Mouse (Mus musculus): ENCODE data around the gene Rab1b. TPM values are rescaled to one million over a fixed set of nuclear protein-coding genes. Genes with fewer than 3 reads are reported as not detected.

Rab1b gene
- polyA plus RNA-seq, 1 experiment = 203 TPM

- no peak overlapping the region for H3K4me3 ChIP-seq
- no peak overlapping the region for H3K4me2 ChIP-seq (ENCODE audit: low read depth)
- H3ac ChIP-seq (ENCODE audit: control insufficient read depth, insufficient read length) = no peak overlapping the region
- H3K36me3 ChIP-seq (ENCODE audit: control insufficient read depth, insufficient read depth) = no peaks in the 10 kb centered on the region
- H3K27me3 ChIP-seq (ENCODE audit: control insufficient read depth, insufficient read depth, insufficient read length) = peaks cover 7% of the 10 kb centered on the region
- no peak for TF ChIP-seq E2F4 (IDR thresholded peaks at IDR 0.05; ENCODE audit: insufficient read depth)
- no peak for TF ChIP-seq MYOG (IDR thresholded peaks at IDR 0.05; ENCODE audit: control insufficient read depth in 1 of 3, insufficient read depth in 1 of 3, insufficient read length in 2 of 3, low read depth in 2 of 3)
- TF ChIP-seq MYOD1 (IDR thresholded peaks at IDR 0.05; ENCODE audit: control insufficient read depth in 1 of 3, insufficient read length in 2 of 3, low read depth in 2 of 3) = no peak
- TF ChIP-seq TCF3 (IDR thresholded peaks at IDR 0.05; ENCODE audit: insufficient read length, low read depth) = no peak
- no peak for TF ChIP-seq POLR2AphosphoS2 (IDR thresholded peaks at IDR 0.05; ENCODE audit: insufficient read length, low read depth)
- no peak for TF ChIP-seq USF1 (IDR thresholded peaks at IDR 0.05; ENCODE audit: low read depth)
- no peak for TF ChIP-seq CEBPB (IDR thresholded peaks at IDR 0.05; ENCODE audit: insufficient read depth, poor library complexity, severe bottlenecking)
- TF ChIP-seq SRF (IDR thresholded peaks at IDR 0.05; ENCODE audit: control insufficient read depth, insufficient read length, low read depth) = no peak
- TF ChIP-seq REST (IDR thresholded peaks at IDR 0.05; ENCODE audit: insufficient read depth, insufficient read length) = no peak
- TF ChIP-seq POLR2A (IDR thresholded peaks at IDR 0.05; ENCODE audit: insufficient read length, low read depth) = no peak
- no peak for TF ChIP-seq TCF12 (IDR thresholded peaks at IDR 0.05; ENCODE audit: insufficient read depth, poor library complexity, severe bottlenecking)
- TF ChIP-seq MAX (IDR thresholded peaks at IDR 0.05; ENCODE audit: low read depth) = no peak
- H3K79me2 ChIP-seq (ENCODE audit: control insufficient read depth, insufficient read depth) = peaks cover 1% of the 10 kb centered on the region
These were observed 15.6 kb upstream of the Rab1b start for GRCm38 (mm10) chr19:5122492-5122891.

- TF ChIP-seq MYOD1 (IDR thresholded peaks at IDR 0.05; ENCODE audit: control insufficient read depth in 1 of 3, insufficient read length in 2 of 3, low read depth in 2 of 3) = no peak
- no peak for TF ChIP-seq MYOG (IDR thresholded peaks at IDR 0.05; ENCODE audit: control insufficient read depth in 1 of 3, insufficient read depth in 1 of 3, insufficient read length in 2 of 3, low read depth in 2 of 3)
- no peak for TF ChIP-seq TCF12 (IDR thresholded peaks at IDR 0.05; ENCODE audit: insufficient read depth, poor library complexity, severe bottlenecking)
- peak; percentile 34 for TF ChIP-seq POLR2A (IDR thresholded peaks at IDR 0.05; ENCODE audit: insufficient read length, low read depth)
- Histone ChIP-seq H3K36me3 (ENCODE audit: control insufficient read depth, insufficient read depth) (peaks cover 4% of the 10 kb centered on the region), H3ac (ENCODE audit: control insufficient read depth, insufficient read length) (peak within 1 kb of the TSS; percentile 31), H3K27me3 (ENCODE audit: control insufficient read depth, insufficient read depth, insufficient read length) (no peaks in the 10 kb centered on the region), H3K79me2 (ENCODE audit: control insufficient read depth, insufficient read depth) (peaks cover 11% of the 10 kb centered on the region), H3K4me3 (peak within 1 kb of the TSS; percentile 69), H3K4me2 (ENCODE audit: low read depth) (peak within 1 kb of the TSS; percentile 99)
These were observed 11.5 kb upstream of the Rab1b start, which contains the start of gene Klc2 for GRCm38 (mm10) chr19:5118384-5118698. Gene Klc2, minus strand, starts transcription at chr19:5118560.

GRCm38 (mm10) chr19:5117494-5118383, 10.9 kb upstream of the Rab1b start:
- peak overlapping the region; percentile 31 for H3ac ChIP-seq (ENCODE audit: control insufficient read depth, insufficient read length)
- no peaks in the 10 kb centered on the region for H3K27me3 ChIP-seq (ENCODE audit: control insufficient read depth, insufficient read depth, insufficient read length)
- TF ChIP-seq MAX (IDR thresholded peaks at IDR 0.05; ENCODE audit: low read depth) = no peak
- TF ChIP-seq SRF (IDR thresholded peaks at IDR 0.05; ENCODE audit: control insufficient read depth, insufficient read length, low read depth) = no peak
- no peak for TF ChIP-seq MYOD1 (IDR thresholded peaks at IDR 0.05; ENCODE audit: control insufficient read depth in 1 of 3, insufficient read length in 2 of 3, low read depth in 2 of 3)
- TF ChIP-seq POLR2AphosphoS2 (IDR thresholded peaks at IDR 0.05; ENCODE audit: insufficient read length, low read depth) = peak; percentile 36
- TF ChIP-seq USF1 (IDR thresholded peaks at IDR 0.05; ENCODE audit: low read depth) = no peak
- TF ChIP-seq REST (IDR thresholded peaks at IDR 0.05; ENCODE audit: insufficient read depth, insufficient read length) = no peak
- no peak for TF ChIP-seq TCF3 (IDR thresholded peaks at IDR 0.05; ENCODE audit: insufficient read length, low read depth)
- peak; percentile 75 for TF ChIP-seq POLR2A (IDR thresholded peaks at IDR 0.05; ENCODE audit: insufficient read length, low read depth)
- no peak for TF ChIP-seq CEBPB (IDR thresholded peaks at IDR 0.05; ENCODE audit: insufficient read depth, poor library complexity, severe bottlenecking)
- H3K4me3 ChIP-seq = peak overlapping the region; percentile 69
- H3K79me2 ChIP-seq (ENCODE audit: control insufficient read depth, insufficient read depth) = peaks cover 11% of the 10 kb centered on the region
- H3K4me2 ChIP-seq (ENCODE audit: low read depth) = peak overlapping the region; percentile 99
- peaks cover 4% of the 10 kb centered on the region for H3K36me3 ChIP-seq (ENCODE audit: control insufficient read depth, insufficient read depth)

GRCm38 (mm10) chr19:5113783-5114182, 6.9 kb upstream of the Rab1b start:
- Histone ChIP-seq H3K79me2 (ENCODE audit: control insufficient read depth, insufficient read depth) (peaks cover 11% of the 10 kb centered on the region), H3K27me3 (ENCODE audit: control insufficient read depth, insufficient read depth, insufficient read length) (no peaks in the 10 kb centered on the region), H3K36me3 (ENCODE audit: control insufficient read depth, insufficient read depth) (peaks cover 8% of the 10 kb centered on the region), H3K4me2 (ENCODE audit: low read depth) (no peak overlapping the region), H3ac (ENCODE audit: control insufficient read depth, insufficient read length) (no peak overlapping the region), H3K4me3 (no peak overlapping the region)
- no peak for TF ChIP-seq TCF3 (IDR thresholded peaks at IDR 0.05; ENCODE audit: insufficient read length, low read depth)
- TF ChIP-seq MYOD1 (IDR thresholded peaks at IDR 0.05; ENCODE audit: control insufficient read depth in 1 of 3, insufficient read length in 2 of 3, low read depth in 2 of 3) = no peak
- no peak for TF ChIP-seq TCF12 (IDR thresholded peaks at IDR 0.05; ENCODE audit: insufficient read depth, poor library complexity, severe bottlenecking)
- no peak for TF ChIP-seq MYOG (IDR thresholded peaks at IDR 0.05; ENCODE audit: control insufficient read depth in 1 of 3, insufficient read depth in 1 of 3, insufficient read length in 2 of 3, low read depth in 2 of 3)
- TF ChIP-seq CEBPB (IDR thresholded peaks at IDR 0.05; ENCODE audit: insufficient read depth, poor library complexity, severe bottlenecking) = no peak
- TF ChIP-seq E2F4 (IDR thresholded peaks at IDR 0.05; ENCODE audit: insufficient read depth) = no peak
- TF ChIP-seq POLR2AphosphoS2 (IDR thresholded peaks at IDR 0.05; ENCODE audit: insufficient read length, low read depth) = no peak
- no peak for TF ChIP-seq POLR2A (IDR thresholded peaks at IDR 0.05; ENCODE audit: insufficient read length, low read depth)
- no peak for TF ChIP-seq MAX (IDR thresholded peaks at IDR 0.05; ENCODE audit: low read depth)
- no peak for TF ChIP-seq SRF (IDR thresholded peaks at IDR 0.05; ENCODE audit: control insufficient read depth, insufficient read length, low read depth)
- TF ChIP-seq USF1 (IDR thresholded peaks at IDR 0.05; ENCODE audit: low read depth) = no peak
- TF ChIP-seq REST (IDR thresholded peaks at IDR 0.05; ENCODE audit: insufficient read depth, insufficient read length) = no peak
